Mouse (Mus musculus) adrenal gland (tissue): ENCODE measurements around the gene D16Ertd472e.
"Not testable (repeated sequence)": the region's sequence is repeated elsewhere in the genome, so short reads cannot be mapped to it uniquely, and the experiment has no call there.

Experiments used
- intact Hi-C: fragments of 180-260 bp; cut with DNase I; formaldehyde crosslinking; loops from one replicate; pipeline ENCODE4 v1.15.1; 2025

D16Ertd472e gene

GRCm38 (mm10) chr16:78511526-78511925, 65.0 kb downstream of the D16Ertd472e start:
- intact Hi-C loops, result no loop called here

GRCm38 (mm10) chr16:78502492-78502891, 74.0 kb downstream of the D16Ertd472e start:
- intact Hi-C loops, result no loop called here

- intact Hi-C loops, result not testable (repeated sequence)
Measured at GRCm38 (mm10) chr16:78492696-78493095, 83.8 kb downstream of the D16Ertd472e start.

GRCm38 (mm10) chr16:78490779-78491178, 85.7 kb downstream of the D16Ertd472e start:
- intact Hi-C loops, result no loop called here
